Mouse (Mus musculus) embryonic facial prominence, embryonic 14.5 days (tissue): ENCODE data around the gene Slc25a38. TPM values are rescaled to one million over a fixed set of nuclear protein-coding genes. Genes with fewer than 3 reads are reported as not detected.

ENCODE experiments used
- ATAC-seq: fragments of 200-750 bp; cut with Nextera tagmentation; 2 replicates; pipeline ENCODE4 v1.8.0; 2017; ENCODE audit warnings: low read depth, moderate number of reproducible peaks, moderate TSS enrichment
- DNase-seq: peaks from one replicate; pipeline ENCODE4 v3.0.0-alpha.2; 2015; ENCODE audit warnings: low spot score
- H3K27ac ChIP-seq: fragments of 300-500 bp; sonication (generic); replicated peaks from 2 replicates; pipeline ENCODE4 v1.5.1; 2014; ENCODE audit warnings: low read depth, mild to moderate bottlenecking, low read length, moderate library complexity
- H3K27me3 ChIP-seq: fragments of 300-500 bp; sonication (generic); replicated peaks from 2 replicates; pipeline ENCODE4 v1.6.1; 2014; ENCODE audit warnings: low read length; ENCODE audit not compliant: control insufficient read depth, insufficient read depth
- H3K36me3 ChIP-seq: fragments of 300-500 bp; sonication (generic); 2 replicates; pipeline ENCODE4 v1.6.1; 2014; ENCODE audit warnings: low read length, mixed read lengths; ENCODE audit not compliant: control insufficient read depth, insufficient read depth
- H3K4me1 ChIP-seq: fragments of 300-500 bp; sonication (generic); 2 replicates; pipeline ENCODE4 v1.6.1; 2014; ENCODE audit warnings: antibody characterized with exemption, low read length; ENCODE audit not compliant: control insufficient read depth, insufficient read depth
- H3K4me2 ChIP-seq: fragments of 300-500 bp; sonication (generic); 2 replicates; pipeline ENCODE4 v1.6.1; 2014; ENCODE audit warnings: low read depth, mild to moderate bottlenecking, low read length, moderate library complexity, mixed read lengths
- H3K4me3 ChIP-seq: fragments of 300-500 bp; sonication (generic); 2 replicates; pipeline ENCODE4 v1.5.1; 2014; ENCODE audit warnings: low read depth, mild to moderate bottlenecking, low read length
- H3K9ac ChIP-seq: fragments of 300-500 bp; sonication (generic); 2 replicates; pipeline ENCODE4 v1.6.1; 2014; ENCODE audit warnings: low read depth, mild to moderate bottlenecking, low read length, moderate library complexity, mixed read lengths
- H3K9me3 ChIP-seq: fragments of 300-500 bp; sonication (generic); 2 replicates; pipeline ENCODE4 v1.6.1; 2016; ENCODE audit warnings: low read length; ENCODE audit not compliant: control insufficient read depth
- WGBS: fragments of 180-500 bp; shearing (Covaris S2); extraction: QIAGEN DNeasy Blood & Tissue Kit; methylation state at CpG from one replicate; pipeline ENCODE4 v1.1.7; 2014; 5-methylcytosine and 5-hydroxymethylcytosine counted together
- polyA plus RNA-seq: library from polyadenylated mRNA; unstranded; fragments of >200 nt; fragmentation: Nextera tagmentation; extraction: Ambion mirVana; gene quantifications from 2 replicates; pipeline ENCODE4 v1.2.1, GENCODE M21; 2014

The Slc25a38 gene
- 23.6 and 23.8 TPM in 2 replicates for polyA plus RNA-seq

- H3K9me3 ChIP-seq = no peaks in the 10 kb centered on the region
- no peaks in the 10 kb centered on the region for H3K36me3 ChIP-seq
- DNase-seq = peak; percentile 97
- peak; percentile 98 for ATAC-seq
- peak within 1 kb of the TSS; percentile 77 for H3K4me2 ChIP-seq
- peak within 1 kb of the TSS; percentile 60 for H3K4me3 ChIP-seq
- H3K27me3 ChIP-seq = no peaks in the 10 kb centered on the region
- peak within 1 kb of the TSS; percentile 68 for H3K9ac ChIP-seq
- peak within 1 kb of the TSS; percentile 91 for H3K27ac ChIP-seq
- WGBS = 1% methylated on average over 40 of the region's 62 CpGs
- H3K4me1 ChIP-seq = peaks cover 7% of the 10 kb centered on the region
These were observed at the start of gene Slc25a38 for GRCm38 (mm10) chr9:120110211-120111018. TSS of gene Slc25a38 (plus strand) at chr9:120110374.

GRCm38 (mm10) chr9:120064317-120064716 lies 45.9 kb upstream of the Slc25a38 start:
- Histone ChIP-seq H3K9me3 (no peaks in the 10 kb centered on the region), H3K9ac (no peak overlapping the region), H3K4me3 (no peak overlapping the region), H3K27me3 (no peaks in the 10 kb centered on the region), H3K4me2 (no peak overlapping the region), H3K4me1 (no peaks in the 10 kb centered on the region), H3K27ac (no peak overlapping the region), H3K36me3 (no peaks in the 10 kb centered on the region)
- ATAC-seq = no peak
- WGBS = 59% methylated on average over 4 of the region's 4 CpGs
- DNase-seq = no peak

GRCm38 (mm10) chr9:120067609-120068008 lies 42.6 kb upstream of the Slc25a38 start:
- H3K36me3 ChIP-seq = no peaks in the 10 kb centered on the region
- H3K4me3 ChIP-seq = no peak overlapping the region
- H3K4me1 ChIP-seq = no peaks in the 10 kb centered on the region
- H3K9me3 ChIP-seq = no peaks in the 10 kb centered on the region
- no peaks in the 10 kb centered on the region for H3K27me3 ChIP-seq
- ATAC-seq (no peak), DNase-seq (no peak)
- WGBS = 81% methylated on average over 2 of the region's 2 CpGs
- no peak overlapping the region for H3K4me2 ChIP-seq
- H3K9ac ChIP-seq = no peak overlapping the region
- no peak overlapping the region for H3K27ac ChIP-seq

DNA sequence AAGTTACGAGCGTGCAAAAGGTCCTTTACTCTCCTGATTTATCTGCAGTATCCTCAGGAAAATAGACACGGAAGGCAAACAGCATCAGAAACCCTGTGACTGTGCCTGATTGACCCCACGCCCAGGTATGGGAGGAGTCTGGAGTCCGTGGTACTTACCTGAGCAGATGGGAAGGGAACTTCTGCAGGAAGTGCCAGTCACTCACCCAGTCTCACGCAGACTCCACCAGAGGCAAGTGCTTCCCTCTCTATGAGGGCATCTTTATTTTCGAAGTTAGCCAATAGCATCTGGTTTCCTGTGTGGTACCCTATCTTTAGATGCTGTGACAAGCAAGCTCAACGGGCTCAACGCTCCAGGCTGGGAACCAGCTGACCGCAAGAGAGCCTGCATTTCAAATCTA lies 42.1 kb upstream of the Slc25a38 start:
- H3K4me2 ChIP-seq = no peak overlapping the region
- ATAC-seq (no peak), DNase-seq (no peak)
- no peaks in the 10 kb centered on the region for H3K9me3 ChIP-seq
- no peaks in the 10 kb centered on the region for H3K36me3 ChIP-seq
- no peak overlapping the region for H3K27ac ChIP-seq
- H3K27me3 ChIP-seq = no peaks in the 10 kb centered on the region
- H3K9ac ChIP-seq = no peak overlapping the region
- WGBS = 54% methylated on average over 10 of the region's 10 CpGs
- H3K4me1 ChIP-seq = no peaks in the 10 kb centered on the region
- H3K4me3 ChIP-seq = no peak overlapping the region

- ATAC-seq (no peak), DNase-seq (no peak)
- no peak within 1 kb of the TSS for H3K4me2 ChIP-seq
- H3K4me1 ChIP-seq = no peaks in the 10 kb centered on the region
- H3K9ac ChIP-seq = 0 out of 2 replicates have a peak within 1 kb of the TSS, but pooled peaks have one; percentile 30
- H3K27ac ChIP-seq = no peak within 1 kb of the TSS
- no peak within 1 kb of the TSS for H3K4me3 ChIP-seq
- H3K9me3 ChIP-seq = no peaks in the 10 kb centered on the region
- H3K36me3 ChIP-seq = no peaks in the 10 kb centered on the region
- no peaks in the 10 kb centered on the region for H3K27me3 ChIP-seq
- WGBS = 74% methylated on average over 11 of the region's 11 CpGs
These were observed 40.4 kb upstream of the Slc25a38 start, which contains the start of gene Cx3cr1 for GRCm38 (mm10) chr9:120069779-120070178. TSS of gene Cx3cr1 (minus strand) at chr9:120069879.

- DNase-seq = no peak
- ATAC-seq = no peak
- Histone ChIP-seq H3K9me3 (no peaks in the 10 kb centered on the region), H3K4me3 (no peak overlapping the region), H3K27me3 (no peaks in the 10 kb centered on the region), H3K9ac (no peak overlapping the region), H3K36me3 (no peaks in the 10 kb centered on the region), H3K4me2 (no peak overlapping the region), H3K4me1 (no peaks in the 10 kb centered on the region), H3K27ac (no peak overlapping the region)
- WGBS = 64% methylated on average over 2 of the region's 2 CpGs
These were observed 38.9 kb upstream of the Slc25a38 start for GRCm38 (mm10) chr9:120071251-120071650.

DNA sequence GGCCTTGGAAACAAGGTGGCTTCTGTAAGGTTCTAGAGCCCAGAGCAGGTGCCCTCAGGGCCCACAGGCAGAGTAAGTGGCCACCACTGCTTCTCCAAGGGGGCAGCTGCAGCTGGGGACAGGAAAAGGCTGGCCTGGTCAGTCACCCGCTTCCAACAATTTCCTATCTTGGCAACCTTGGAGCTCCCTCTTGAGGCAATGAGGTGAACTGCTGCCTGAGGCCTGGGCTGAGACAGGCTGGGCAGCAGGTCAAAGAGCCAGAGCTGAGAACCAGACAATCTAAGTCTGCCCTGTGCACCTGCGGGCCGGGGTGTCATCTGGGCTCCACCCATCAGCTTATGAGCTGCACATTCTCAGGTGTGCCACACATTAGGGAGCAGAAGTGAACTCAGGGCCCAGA lies 37.0 kb upstream of the Slc25a38 start:
- Histone ChIP-seq H3K36me3 (no peaks in the 10 kb centered on the region), H3K4me3 (no peak overlapping the region), H3K4me2 (no peak overlapping the region), H3K4me1 (no peaks in the 10 kb centered on the region), H3K27ac (no peak overlapping the region), H3K27me3 (no peaks in the 10 kb centered on the region), H3K9me3 (no peaks in the 10 kb centered on the region), H3K9ac (0 out of 2 replicates have a peak overlapping the region, but pooled peaks have one; percentile 8)
- peak; percentile 50; the same call in 1 of the 2 replicates for ATAC-seq
- 12% methylated on average over 3 of the region's 3 CpGs for WGBS
- peak; percentile 66 for DNase-seq

DNA sequence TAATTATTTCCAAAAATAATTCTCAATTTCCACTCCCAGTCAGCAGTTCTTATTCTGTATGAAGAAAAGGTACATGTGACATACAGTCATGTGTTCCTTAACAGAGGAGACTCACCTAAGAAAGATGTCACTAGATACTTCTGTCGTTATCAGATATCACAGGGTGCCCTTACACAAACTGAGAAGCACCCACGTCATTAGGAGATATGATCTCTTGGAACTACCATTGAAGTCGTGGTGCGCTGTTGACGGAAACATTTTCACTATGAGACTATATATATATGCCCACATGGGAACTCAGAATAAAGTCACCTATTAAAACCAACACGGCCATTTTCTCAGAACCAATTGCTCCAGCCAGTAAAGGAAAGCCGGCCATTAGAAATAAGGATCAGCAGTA lies 35.7 kb upstream of the Slc25a38 start:
- Histone ChIP-seq H3K9ac (no peak overlapping the region), H3K4me3 (no peak overlapping the region), H3K4me2 (no peak overlapping the region), H3K4me1 (no peaks in the 10 kb centered on the region), H3K27ac (no peak overlapping the region), H3K9me3 (no peaks in the 10 kb centered on the region), H3K36me3 (no peaks in the 10 kb centered on the region), H3K27me3 (no peaks in the 10 kb centered on the region)
- WGBS = 81% methylated on average over 7 of the region's 7 CpGs
- ATAC-seq (no peak), DNase-seq (no peak)

DNA sequence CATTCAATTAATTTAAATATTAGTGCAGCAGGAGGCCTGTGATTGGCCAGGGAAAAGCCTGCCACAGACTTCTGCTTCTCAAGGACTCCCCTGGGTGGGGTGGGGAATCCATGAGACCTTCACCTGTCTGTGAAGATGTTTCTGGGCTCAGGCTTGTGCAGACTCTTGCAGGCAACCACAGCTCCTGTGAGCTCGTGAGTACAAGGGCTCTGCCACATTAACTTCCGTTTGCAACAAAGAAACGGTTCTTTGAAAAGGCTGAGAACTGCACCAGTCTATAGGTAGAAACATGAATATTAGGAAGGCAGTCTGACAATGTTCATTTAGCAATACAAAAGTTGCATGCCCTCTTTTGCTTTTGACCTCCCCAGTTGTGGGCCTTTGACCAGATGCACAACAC lies 31.9 kb upstream of the Slc25a38 start:
- Histone ChIP-seq H3K27ac (no peak overlapping the region), H3K9me3 (no peaks in the 10 kb centered on the region), H3K4me1 (no peaks in the 10 kb centered on the region), H3K9ac (no peak overlapping the region), H3K4me2 (no peak overlapping the region), H3K27me3 (no peaks in the 10 kb centered on the region), H3K4me3 (no peak overlapping the region), H3K36me3 (no peaks in the 10 kb centered on the region)
- ATAC-seq (no peak), DNase-seq (no peak)
- 70% methylated on average over 3 of the region's 3 CpGs for WGBS
